Mouse (Mus musculus): ENCODE results near the gene Ltb4r1. TPM values are rescaled to one million over a fixed set of nuclear protein-coding genes. Genes with fewer than 3 reads are reported as not detected.
A peak's percentile ranks its signal among the peaks of the same experiment; 100 is the strongest.

Ltb4r1 gene
- 1 to 10 TPM; 4.1 to 4.5 TPM for polyA plus RNA-seq (2017; shearing (Covaris generic))

- ATAC-seq: no peak
Measured at GRCm38 (mm10) chr14:55765696-55766095, at the start of gene Ltb4r1. TSS of gene Ltb4r1 (plus strand) at chr14:55765962.

DNA sequence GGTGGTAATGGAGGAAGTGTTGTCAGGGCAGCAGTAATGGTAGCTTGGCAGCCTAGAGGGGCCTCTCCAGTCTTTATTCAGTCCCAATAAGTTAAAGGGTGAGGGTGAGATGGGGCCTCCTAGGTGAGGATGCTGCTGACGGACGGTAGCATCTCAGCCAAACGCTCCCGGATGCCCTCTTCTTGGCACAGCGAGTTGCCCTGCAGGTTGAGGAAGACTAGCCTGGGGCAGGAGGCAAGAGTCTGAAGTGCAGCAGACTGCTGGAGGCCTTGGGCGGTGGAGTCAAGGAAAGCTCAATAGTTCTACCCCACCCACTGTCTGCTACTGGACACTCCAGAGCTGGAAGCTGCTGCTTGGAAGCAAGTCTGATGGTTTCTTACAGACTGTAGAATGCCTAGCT is 49.5 kb upstream of the Ltb4r1 start:
- no peak for ATAC-seq

- no peak for ATAC-seq
Measured at GRCm38 (mm10) chr14:55716884-55717283, 48.9 kb upstream of the Ltb4r1 start.

GRCm38 (mm10) chr14:55719737-55720136 is 46.0 kb upstream of the Ltb4r1 start:
- no peak for ATAC-seq

GRCm38 (mm10) chr14:55720666-55721065 is 45.1 kb upstream of the Ltb4r1 start:
- no peak for ATAC-seq

DNA sequence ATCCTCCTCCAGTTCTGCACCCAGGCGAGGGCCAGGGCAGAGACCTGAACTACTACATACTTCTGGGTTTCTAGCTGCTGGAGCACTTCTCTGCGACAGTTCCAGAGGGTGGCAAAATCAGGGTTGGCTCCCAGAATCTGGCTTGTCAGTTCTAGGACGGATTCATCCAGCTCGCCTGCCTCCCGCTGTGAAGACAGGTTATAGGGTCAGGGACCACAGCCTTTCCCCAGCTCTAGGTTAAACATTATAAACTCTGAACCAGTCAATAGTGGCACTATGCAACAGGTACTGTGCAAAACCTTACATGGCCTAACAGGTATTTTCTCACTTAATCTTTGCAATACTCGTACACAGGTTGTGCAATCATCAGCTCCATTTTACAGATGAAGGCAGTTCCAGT is 44.7 kb upstream of the Ltb4r1 start:
- no peak for ATAC-seq

- peak; percentile 59 for ATAC-seq
Measured at GRCm38 (mm10) chr14:55721700-55722437, 43.9 kb upstream of the Ltb4r1 start, which contains the start of gene Rabggta. TSS of gene Rabggta (minus strand) at chr14:55722263.

DNA sequence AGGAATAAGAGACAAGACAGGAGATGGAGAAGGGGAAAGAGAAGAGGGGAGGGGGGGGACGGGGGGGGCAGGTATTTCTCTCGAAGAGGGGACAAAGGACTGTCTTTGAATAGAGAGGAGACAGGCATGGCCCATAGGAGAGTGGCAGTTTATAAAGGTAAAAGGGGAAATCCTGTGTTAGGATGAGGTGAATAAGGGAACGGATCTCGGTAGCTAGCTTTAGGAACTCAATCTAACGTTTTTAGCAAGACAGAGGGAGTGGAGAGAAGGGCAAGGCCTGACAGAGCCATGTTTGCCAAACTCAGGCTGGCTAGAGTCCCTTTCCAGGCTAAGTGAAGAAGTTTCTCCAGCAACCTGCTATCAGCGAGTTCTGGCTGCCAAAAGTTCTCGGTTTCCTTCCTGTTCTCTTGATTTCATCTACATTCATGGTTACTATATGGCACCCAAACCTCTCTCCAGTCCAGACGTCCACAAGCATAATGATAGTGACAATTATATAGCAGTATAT is 43.3 kb upstream of the Ltb4r1 start:
- no peak for ATAC-seq

GRCm38 (mm10) chr14:55723433-55723832 is 42.3 kb upstream of the Ltb4r1 start:
- no peak for ATAC-seq

DNA sequence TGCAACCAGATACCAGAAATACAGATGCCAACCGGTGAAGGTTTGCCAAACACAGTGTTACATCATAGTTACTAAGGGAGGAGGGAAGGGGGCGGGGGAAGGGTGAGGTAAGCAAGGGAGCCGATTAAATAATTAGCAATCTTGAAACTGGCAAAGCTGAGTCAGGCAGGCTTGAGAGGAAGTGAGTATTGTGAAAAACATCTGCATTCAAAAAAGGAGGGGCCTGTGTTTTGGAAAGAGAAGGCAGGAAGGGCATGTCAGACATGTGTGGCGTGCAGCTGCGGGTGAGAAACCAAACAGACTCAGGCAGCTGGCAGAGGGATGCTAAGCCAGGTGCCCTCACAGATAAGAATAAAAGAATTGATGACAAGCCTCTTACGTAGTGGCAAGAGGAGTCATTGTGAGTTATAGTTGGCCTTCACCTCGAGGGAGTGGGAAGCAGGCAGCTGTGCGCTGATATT is 41.3 kb upstream of the Ltb4r1 start:
- peak; percentile 83 for ATAC-seq

DNA sequence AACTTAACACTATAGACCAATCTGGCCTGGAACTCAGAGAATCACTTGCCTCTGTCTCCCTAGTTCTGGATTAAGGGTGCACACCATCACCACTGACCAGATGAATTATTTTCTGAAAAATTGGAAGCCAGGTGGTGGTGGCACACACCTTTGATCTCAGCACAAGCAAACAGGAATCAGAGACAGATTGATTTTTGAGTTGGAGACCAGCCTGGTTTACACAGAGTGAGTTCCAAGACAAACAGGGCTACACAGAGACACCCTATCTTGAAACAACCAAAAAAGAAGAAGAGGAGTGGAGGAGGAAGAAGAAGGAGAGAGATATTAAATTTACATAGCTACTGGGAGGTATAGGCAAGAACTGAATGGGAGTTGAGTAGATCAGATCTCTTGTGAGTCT is 39.5 kb upstream of the Ltb4r1 start:
- no peak for ATAC-seq

DNA sequence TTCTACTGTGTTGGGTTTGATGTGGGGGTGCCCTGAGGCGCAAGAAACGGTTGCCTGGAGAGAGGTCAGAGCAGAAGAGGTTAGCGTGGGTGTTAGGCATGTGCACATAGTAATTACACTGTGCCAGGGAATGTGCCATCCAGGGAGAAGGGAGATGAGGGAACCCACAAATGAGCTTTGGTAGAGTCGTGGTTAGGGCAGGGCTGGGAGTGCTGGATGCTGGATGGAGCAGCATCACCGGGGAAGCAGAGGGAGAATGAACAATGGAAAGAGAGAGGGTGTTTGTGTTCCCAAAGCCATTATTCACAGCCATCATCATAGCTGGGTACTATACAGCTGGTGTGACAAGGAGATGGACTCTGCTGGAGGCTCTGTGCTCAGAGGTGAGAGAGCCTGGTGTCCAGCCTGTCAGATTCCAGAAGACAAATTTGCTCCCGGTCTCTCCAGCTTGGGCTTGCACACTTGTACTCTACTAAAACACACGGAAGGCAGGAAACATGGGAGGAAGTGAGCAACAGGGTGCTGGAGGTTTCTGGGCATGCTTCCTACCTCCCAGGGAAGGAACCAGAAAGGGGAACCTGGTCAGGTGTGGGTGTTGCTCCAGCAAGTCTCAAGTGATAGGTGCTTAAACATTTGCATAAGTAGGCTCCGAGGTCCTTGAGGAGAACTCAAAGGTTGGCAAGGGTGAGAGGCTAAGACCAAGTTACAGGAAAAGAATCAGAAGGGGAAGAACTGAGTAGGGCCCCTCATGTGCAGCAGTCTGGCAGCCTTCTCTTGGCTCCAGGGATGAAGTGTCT is 37.7 kb upstream of the Ltb4r1 start:
- no peak for ATAC-seq

DNA sequence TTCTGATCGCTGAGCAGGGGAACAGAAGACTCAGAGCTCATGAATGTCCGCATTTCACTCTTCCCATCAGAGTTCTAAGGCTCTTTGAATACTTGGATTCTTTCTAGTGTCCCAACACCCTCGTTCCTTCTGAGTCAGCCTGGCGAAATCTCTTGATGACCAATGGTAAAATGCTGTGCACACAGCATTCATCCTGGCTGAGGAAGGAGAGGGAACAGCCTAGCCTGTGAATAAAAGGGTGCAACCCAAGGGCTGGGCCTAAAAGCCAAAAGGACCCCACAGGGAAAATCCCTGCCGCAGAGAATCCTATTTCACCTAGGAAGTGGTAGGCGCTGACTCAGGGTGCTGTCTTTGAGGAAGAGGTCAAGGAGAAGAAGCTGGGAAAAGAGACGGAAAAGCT is 35.6 kb upstream of the Ltb4r1 start:
- ATAC-seq: no peak

DNA sequence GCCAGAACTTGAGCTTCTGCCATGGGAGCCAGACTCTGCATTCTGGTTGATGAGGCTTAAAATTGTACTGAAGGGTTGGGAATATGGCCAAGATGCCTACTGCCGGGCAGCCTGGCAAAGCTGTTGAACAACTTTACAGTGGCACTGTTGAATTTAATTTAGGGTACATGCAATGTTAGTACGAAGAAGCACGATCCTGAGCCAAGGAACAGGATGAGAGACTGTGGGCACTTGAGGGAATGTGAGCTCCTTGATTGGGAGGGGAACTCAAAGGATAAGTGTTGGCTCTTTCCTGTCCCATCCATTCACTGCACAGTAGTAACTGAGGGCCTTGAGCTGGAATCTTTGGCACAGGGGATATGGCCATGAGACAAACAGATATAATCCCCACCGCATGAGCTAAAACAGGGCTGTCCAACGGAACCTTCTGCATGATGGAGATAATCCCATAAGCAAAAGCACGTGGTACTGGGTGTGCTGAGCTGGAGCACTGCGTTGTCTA is 35.2 kb upstream of the Ltb4r1 start:
- no peak for ATAC-seq

GRCm38 (mm10) chr14:55733889-55734288 is 31.9 kb upstream of the Ltb4r1 start:
- ATAC-seq: no peak

DNA sequence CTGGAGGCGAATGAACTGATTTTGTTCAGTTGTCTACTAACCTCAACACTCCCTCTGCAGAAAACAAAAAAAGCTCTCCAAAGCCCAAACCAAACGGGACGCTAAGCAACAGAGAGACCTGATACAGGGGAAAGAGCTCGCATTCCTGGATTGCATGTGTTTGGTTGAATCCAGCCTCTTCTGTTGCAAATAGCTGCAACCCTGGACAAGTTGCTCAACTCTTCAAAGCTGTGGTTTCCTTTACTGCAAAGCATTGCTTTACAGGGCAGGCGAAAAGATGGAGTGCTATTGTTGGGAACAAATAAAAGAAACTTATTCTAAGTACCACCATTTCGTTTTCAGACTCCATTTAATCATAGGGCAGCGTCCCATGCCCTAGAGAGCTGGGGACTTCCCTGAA is 30.9 kb upstream of the Ltb4r1 start:
- ATAC-seq: no peak

DNA sequence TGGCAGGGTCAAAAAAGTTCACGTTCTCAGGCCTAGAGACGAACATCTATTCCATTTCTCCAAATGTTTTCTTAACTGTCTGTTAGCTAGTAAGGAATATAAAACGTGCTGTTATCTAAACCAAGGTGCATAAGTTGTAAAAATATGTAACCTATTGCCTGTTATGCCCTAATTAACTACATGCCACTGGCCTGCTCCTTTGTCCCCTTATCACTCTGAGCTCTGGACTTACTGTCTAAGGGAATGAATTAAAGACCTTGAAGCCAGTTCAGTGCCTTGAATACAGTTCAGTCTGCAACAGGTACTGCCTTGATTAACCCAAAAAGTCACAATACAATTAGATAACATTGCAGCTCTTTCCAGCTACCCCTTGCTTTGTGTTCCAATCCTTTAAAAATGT is 30.4 kb upstream of the Ltb4r1 start:
- no peak for ATAC-seq

DNA sequence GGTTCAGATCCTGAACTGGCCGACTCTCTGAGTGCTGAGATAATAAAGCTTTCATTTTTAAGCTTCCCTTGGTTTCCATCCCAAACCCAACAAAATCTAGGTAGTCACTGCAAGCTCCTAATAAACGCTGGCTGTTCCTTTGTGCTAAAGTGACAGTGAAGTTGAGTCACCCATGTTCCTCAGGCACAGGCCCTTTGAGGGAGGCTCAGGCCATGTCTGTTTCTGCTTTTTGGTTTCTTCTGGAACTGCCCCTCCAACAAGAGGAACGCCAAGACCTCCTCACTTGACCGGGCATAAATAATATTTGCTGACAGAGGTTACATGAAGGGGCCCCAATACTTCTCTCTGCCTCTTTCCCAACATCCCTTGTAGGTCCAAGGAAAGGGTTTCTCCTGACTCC is 30.0 kb upstream of the Ltb4r1 start:
- ATAC-seq: no peak

DNA sequence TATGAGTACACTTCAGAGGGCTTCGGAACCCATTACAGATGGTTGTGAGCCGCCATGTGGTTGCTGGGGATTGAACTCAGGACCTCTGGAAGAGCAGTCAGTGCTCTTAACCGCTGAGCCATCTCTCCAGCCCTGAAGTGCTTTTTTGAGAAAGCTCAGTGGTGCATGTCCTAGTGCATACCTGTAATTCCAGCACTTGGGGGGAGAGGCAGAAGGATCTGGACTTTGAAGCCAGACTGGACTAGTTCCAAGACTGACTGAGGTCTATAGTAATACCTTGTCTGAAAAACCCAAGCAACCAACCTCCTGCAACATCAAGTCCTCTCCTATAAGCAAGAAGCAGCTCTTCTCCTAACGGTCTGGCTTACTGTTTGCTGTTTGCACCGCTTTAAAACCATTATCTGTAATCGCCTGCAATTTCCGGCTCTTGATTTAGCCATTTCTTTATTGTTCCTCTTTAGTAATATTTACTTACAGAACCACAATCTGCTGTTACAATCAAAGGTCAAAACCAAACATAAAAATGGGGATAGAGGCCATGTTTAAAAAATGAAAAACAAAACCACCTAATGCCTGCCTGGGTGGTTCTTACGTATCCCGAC is 28.6 kb upstream of the Ltb4r1 start:
- no peak for ATAC-seq

GRCm38 (mm10) chr14:55743711-55744110 is 22.1 kb upstream of the Ltb4r1 start:
- peak; percentile 84 for ATAC-seq

GRCm38 (mm10) chr14:55745180-55745860 is 20.4 kb upstream of the Ltb4r1 start, which contains the start of the genes Dhrs1 and Nop9:
TSS of gene Dhrs1 (minus strand) at chr14:55745690.
TSS of gene Nop9 (plus strand) at chr14:55745693.
- peak; percentile 74 for ATAC-seq

GRCm38 (mm10) chr14:55745861-55746237 is 19.9 kb upstream of the Ltb4r1 start:
- peak; percentile 28 for ATAC-seq

Measured in CD4-positive, CD25-positive, alpha-beta regulatory T cell, adult 4 months (primary cell).